Mouse (Mus musculus) spleen, embryonic (tissue): Measurements from ENCODE around the gene App.

ENCODE experiments used
- CTCF ChIA-PET: fragments of 350-600 bp; sonication (Branson Sonifier 250); formaldehyde crosslinking; loops from one replicate; lab custom pipeline; 2022; lab: Charles Lee

App gene

DNA sequence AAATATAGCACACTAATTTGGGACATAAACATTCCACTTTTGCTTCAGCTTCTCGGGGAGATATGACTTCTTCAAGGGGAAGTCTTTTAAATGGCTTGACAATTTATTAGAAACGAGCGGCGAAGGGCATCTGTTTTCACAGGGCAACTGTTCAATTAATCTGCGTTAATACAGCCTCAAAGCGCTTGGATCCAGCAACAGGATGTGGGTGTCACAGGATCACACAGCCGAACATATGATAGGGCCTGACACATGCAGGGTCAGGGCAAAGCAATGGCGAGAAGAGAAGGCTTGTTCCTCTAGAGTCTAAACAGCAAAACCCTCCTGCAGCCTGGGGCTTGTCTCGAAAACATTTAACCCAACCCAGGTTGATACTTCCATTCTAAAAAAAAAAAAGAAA lies 22.7 kb downstream of the App start:
- CTCF ChIA-PET: no interaction called here

DNA sequence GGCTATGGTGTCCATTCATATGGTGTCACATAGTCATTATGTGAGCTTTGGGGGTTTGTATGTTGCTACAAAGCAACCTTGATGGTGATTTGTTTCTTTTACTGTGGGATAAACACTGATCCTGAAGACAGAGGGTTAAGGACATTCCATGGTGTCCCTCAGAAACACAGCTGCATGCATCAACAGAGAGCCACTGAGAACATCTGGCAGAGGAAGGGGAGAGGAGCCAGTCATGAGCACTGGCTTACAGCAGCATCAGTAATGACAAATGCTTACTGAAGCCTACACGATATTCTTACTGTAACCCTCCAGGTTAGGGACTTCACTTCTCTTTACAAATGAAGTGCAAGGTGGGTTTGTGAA lies 24.1 kb downstream of the App start:
- CTCF ChIA-PET: no interaction called here

DNA sequence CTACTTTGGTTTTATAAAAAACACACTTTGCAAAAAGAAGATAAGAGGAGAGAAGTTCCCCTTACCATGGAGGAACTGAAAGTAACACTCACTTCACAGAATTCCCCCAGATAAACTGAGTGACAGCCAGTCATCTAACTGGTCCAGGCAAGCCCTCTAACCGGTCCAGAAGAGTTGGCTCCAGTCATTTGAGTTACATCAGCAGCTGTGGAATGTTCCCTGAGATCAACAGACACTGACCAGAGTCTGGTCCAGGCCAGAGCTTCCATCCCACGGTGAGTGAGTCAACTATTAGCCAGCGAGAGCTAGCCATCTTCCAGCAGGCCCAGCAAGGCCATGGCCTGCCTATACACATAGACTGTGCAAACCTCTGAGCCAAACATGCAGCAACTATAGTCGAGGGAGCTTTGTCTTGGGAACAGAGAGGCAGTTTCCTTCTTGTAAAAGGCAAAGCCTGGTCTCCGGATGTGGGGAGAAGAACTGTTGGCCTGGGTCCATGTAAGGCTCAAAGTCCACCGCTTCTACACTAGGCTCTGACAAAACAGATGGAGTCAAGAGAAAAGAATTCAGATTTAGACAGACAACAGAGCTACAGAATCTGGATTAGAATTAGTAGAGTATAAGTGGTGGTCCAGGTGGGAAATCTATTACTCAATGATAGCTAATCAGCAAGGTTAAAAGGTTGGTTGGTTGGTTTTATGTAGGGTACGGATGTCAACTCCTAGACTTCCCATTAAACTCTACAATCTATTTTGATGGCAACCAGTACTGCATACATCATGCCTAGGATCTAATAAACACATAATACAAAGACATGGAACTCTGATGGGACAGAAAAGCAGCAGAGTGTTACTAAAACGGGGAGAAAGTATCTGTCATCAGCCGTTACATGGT lies 24.7 kb downstream of the App start:
- CTCF ChIA-PET: interaction anchor here (1.0 kb wide), 1 partner anchor 15 kb away, joined by 5 read pairs; no protein-coding TSS in a partner anchor

DNA sequence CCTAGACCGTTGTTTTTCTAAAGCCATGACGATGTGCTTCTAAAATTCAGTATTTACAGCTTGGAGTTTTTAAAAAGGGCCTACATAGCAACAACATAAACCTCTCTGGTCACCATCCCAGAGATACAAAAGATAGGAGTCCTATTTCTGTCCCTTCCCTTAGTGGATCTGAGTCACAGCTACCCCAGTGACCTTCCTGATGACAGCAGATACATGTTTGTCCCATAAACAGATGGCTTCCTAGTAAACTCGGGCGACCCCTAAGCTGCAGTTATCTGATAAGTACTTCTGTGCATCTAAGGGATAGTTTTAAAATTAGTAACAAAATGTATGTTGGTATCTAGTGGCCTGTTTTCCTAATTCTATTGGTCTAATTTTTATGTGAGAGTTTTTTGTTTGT lies 26.1 kb downstream of the App start:
- CTCF ChIA-PET: interaction anchor here (0.7 to 0.8 kb wide), 2 partner anchors 26 to 75 kb away, joined by 5 to 9 read pairs; partner anchors contain the start of gene App

DNA sequence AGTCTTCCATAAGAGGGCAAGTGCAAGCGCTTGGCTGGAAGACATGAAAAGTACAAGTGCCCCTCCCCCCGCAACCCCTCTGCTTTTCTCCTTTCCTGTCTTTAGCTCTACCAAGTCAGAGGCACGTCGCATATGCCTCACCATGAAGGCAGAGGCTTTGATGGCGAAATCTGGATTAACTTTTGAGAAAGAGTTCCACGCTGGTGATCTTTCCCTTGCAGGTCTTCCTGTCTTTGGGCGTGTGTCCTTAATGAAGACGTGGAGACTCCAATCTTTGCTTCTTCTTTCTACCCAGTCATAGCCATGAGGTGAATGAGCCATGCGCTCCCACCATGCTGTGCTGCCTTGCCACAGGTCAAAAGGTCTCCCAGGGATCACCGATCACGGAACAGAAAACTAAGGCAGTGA lies 27.8 kb downstream of the App start:
- CTCF ChIA-PET: no interaction called here

DNA sequence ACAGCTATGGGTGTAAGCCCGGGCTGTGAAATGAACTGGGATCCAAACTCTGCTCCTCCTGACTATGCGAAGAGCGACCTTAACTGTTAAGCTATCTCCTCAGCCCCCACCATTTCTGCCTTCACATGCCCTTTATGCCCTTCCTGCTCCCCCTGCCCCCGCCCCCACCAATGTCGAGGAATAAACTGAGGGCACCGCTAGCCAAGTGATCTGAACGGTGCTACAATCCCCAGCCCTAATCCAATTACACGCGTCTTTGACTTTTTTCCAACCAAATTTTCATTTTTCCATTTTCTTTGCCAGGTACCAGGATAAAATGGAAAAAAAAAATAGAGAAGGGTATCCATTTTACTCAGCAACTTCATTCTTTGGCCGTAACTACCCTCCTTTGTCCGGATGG lies 28.2 kb downstream of the App start:
- CTCF ChIA-PET: no interaction called here

DNA sequence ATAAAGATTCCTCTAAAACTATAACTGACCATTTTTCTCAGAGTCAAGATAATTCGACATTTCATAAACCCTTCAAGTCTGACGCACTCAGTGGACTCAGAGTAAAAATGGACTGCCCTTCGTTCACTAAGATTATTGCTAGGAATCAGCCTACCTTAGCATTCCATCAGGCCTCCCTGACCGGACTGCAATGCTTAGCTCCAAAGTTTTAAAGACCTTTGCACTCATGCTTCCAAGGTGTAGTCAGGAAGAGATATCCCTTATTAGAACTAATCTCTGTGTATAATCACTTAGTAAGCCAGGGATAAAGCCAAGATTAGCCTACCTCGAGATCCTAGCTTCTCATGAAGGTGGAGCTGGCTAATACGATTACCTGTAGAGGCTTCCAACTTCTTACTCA lies 29.2 kb downstream of the App start:
- CTCF ChIA-PET: no interaction called here

DNA sequence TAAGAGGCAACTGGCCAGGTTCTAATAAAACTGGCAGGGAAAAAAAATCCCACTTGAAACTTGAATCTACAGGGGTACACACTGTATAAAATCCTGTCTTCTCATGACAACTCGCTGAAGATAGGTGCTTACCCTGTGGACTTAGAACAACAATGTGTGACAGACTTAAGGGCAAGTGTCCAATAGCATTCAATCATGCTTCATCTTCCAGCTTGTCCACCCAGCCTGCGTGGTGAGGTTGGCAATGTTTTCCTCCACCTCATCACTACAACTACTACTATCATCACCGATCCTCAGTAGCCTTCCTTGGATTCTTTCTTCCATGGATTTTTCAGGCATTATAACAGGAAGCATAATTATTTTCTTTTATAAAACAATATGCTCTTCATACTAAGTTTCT lies 29.7 kb downstream of the App start:
- CTCF ChIA-PET: no interaction called here

DNA sequence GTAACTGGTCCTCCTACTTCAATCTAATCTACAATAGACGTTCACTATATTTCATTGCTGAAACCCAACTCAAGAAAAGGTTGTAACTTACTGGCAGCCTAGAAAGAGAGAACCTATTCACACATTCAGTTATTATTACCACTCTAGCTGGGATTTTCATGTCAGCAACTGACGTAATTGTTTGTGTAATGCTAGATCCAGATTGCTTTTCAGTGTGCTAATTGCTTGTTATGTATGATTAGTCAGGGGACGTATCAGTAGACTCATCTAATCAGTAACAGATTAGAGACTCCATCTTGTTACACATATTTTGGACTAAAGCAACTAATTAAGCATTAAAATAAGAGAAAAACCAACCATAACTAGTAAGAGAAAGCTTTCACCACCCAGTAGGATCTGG lies 30.4 kb downstream of the App start:
- CTCF ChIA-PET: no interaction called here

DNA sequence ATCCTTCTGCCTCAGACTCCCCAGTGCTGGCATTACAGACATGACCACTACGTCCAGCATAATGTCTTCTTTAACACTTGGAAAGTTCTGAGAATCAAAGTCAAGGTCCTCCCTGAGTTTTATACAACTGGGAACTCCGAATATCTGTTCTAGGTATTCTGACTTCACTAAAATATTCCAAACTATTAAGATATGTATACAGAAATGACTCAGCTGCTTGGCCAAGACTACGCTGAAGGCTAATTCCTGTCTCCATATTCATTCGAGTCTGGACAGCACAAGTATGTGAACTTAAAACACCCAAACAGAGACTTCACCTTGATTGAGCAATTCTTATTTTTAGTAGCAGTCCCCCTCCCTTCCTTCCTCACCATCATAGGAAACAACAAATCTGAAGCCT lies 32.2 kb downstream of the App start:
- CTCF ChIA-PET: no interaction called here

DNA sequence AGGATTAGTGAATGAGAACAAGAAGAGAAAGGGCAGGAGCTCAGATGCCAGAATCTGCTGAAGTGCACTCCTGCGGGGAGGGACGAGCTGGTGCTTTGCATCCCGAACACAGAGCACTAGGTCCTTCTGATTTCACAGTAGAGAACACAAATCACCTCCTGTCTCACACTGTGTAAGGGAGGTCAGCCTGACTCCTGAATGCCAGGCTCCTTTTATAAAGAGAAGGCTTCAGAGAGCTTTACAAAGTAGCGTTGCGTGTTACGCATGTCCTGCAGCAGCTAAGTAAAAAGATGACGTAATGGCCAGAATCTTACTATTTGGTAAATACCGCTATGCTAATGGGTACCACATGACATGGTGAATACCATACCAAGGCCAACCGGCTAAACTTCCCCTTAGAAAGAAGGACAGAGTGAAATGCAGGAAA lies 34.4 kb downstream of the App start:
- CTCF ChIA-PET: no interaction called here

DNA sequence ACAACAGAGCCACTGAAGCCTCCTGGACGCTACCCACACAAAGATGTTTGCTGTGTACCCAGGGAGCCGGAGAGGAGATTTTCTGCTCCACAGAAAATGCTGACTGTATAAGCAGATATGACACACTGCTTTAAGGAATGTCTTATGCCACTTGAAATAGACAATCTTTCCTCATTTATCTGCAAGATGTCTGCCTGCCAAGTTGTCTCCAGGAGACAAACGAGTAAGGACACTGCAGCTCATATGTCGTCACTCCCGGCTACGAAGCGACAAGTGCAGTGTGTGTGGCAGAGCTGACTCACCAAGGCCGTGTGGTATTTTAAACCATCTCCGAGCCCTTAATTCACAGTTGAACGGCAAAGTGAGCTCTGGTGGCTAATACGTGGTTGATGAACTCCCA lies 36.2 kb downstream of the App start:
- CTCF ChIA-PET: no interaction called here

DNA sequence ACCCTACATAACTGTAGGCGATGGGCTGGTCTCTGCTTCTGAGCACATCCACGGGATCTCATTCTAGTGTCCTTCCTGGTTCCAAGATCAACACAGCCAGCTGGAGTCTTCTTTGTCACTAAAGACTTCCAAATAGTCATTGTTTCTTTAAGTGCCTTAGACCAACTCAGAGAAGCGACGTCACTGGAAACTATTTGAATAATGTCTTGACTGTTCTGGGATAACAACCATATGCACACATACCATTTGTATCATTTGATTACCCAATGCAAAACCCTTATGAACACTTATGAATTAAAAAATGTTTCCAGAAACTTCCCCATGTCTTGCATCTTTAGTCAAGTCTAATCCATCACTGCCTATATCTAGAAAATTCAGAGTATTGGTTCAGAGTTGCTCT lies 37.5 kb downstream of the App start:
- CTCF ChIA-PET: no interaction called here

DNA sequence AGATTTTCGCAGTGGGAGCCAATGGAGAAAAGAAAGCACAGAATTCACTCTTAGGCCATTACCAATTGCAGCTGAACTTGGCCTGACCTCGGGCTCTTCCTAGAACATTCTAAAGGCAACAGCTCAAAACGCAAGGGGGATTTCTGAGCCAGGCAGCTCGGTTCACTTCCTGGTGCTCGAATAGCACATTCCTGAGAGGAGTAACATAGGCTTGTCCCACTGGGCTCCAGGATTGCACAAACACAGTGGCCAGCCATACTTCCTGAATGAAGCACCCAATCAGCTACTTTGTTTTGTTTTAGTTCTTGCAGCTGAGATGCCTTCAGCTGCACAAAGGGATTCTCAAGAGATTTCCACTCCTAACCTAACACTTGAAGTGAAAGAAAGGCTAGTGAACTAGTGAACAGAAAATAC lies 40.1 kb downstream of the App start:
- CTCF ChIA-PET: interaction anchor here (0.7 kb wide), 1 partner anchor 140 kb away, joined by 20 read pairs; no protein-coding TSS in a partner anchor

DNA sequence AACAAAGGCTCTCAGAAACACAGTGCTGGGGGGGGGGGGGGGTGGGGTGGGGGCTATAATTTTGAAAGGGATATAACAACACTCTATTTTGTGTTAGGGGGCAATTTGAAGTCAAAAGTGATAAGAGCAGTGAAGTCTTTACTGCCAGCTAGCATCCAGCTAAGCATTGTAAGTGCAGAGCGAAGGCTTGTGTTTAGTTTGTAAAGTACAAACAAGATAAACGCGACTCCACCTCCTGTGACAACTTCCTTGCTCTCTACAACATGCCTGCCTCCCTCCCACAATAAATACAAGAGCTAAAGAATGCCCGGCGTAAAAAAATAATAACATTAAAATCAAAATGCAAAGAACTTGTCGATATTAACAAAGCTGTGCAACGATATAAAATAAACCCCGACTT lies 40.5 kb downstream of the App start:
- CTCF ChIA-PET: interaction anchor here (0.7 kb wide), 1 partner anchor 139 kb away, joined by 20 read pairs; no protein-coding TSS in a partner anchor

DNA sequence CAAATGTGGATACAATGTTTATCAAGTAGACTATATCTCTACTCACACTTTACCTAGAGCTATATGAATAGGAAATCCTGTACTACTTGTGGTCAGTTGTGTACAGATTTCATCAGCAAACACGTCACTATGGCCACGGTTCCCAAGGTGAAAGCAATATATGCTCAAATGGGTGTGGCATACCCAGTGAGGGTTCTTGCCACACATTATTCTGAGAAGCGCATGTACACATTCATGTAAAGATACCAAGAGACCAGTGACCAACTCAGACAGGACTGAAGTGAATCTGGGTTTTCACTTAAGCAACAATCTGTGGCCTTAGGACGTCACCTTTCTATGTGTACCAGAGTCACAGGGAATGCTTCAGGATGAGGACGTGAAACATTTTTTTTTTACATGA lies 41.4 kb downstream of the App start:
- CTCF ChIA-PET: no interaction called here

DNA sequence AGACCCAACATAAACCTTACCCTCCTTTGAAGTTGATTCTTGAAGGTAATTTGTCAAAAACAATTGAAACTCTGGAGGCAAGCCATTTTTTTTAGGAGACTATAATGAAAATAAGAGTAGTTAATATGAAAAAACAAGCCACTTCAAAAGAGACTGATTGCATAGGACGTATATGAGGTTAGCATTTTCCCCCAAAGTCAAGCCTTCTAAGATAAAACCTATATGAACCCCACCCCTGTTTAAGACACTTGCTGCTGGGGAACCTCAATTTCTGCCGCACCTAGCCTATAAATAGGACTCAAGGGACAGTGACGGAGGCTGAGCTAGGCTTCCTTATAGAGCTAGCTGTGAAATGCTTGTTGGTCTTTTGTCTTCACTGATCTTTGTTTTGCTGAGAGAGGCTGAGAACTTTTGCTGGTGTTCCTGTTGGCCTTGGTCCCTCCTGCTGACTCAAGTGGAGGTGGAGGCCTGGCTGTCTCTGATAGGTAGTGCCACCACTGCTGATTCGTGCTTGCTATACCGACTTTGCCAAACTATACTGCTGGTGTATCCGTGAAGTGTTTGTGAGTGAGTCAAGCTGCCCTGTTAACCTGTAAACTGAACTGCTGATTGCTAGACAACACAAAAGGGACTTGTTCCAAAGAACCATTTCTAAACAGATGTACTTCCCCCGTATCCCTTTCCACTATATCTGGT lies 42.6 kb downstream of the App start:
- CTCF ChIA-PET: no interaction called here

DNA sequence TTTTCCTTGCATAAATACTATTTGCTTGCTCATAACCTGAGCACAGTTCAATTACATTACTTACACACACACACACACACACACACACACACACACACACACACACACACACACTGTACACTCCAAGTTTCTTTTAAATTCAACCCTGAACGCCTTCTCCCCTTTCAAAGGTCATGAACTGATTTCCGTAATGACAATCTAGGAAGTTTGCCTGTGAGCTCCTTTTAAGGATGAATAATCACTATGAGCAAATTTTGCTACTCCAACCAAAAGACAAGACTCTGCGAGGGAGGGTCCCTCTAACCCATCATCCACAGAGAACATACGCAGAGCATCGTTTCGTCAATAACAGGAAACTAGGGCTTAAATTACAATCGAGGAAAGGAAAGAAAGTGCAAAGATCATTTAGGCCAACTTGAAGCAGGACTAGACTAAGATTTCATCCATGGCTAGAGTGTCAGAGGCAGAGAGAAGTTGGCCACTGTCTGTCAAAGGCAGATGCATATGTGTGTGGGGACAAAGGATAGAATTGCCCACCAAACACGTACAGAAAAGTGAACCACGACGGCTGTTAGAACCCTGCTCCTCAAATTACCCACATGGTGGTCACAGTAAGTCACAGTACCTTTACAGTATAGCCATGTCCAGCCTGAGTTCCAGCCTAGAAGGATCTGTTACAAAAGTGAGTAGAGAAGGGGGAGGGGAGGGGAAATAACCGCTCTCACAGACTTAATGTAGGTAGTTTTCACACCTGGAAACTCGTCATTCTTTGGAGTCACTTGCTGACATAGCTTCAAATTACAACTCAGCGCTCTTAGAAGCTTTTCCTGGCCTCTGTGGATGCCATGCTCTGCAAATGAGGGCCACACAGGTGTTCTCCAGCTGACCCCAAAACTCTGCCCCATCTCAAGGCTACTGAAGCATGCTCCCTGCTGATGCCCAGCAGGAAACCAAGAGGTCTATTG lies 44.6 kb downstream of the App start:
- CTCF ChIA-PET: no interaction called here

DNA sequence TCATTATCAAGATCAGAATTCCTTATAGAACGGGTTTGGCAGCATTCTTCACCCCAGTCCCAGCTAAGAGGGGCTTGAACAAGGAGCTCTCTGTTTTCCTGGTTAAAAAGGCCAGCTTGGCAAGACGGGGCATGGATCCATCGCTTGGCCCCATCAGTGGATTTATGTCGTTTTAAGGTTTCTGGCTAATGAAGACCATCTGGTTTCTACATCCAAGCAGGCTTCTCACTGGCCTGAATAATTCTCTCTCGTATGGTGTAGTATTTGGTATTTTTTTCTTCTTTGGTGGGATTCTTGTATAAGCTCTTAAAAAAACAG lies 45.3 kb downstream of the App start:
- CTCF ChIA-PET: no interaction called here

DNA sequence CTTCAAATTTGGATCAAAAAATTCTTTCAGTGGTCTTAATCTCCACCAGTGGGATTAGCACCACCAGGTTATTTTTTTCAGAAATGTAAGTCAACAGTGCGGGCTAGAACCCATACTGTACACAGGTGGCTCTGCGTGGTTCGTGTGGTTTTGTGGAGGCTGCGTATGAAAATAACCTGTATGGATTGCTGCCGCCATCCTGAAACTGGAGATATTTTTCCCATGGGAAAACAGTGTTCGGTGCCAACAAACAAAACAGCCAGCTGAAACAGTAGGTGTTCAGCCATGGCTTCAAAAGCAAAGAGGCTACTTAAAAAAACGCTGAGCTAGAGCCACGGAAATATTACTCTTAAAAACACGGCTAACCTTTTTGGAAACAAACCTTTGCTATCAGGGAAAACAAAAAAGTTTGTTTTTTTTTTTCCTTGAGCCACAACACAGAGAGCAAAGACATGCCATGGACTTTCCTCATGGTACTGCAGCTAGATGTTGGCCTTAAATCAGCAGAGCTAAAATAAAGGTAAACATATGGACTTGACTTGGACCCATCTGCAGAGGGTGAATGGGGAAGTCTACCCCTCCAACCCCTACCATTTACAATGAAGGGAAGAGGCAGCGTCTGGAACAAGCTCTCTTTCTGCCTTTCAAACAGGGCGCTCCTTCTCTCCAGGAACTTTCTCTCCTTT lies 45.8 kb downstream of the App start:
- CTCF ChIA-PET: no interaction called here

DNA sequence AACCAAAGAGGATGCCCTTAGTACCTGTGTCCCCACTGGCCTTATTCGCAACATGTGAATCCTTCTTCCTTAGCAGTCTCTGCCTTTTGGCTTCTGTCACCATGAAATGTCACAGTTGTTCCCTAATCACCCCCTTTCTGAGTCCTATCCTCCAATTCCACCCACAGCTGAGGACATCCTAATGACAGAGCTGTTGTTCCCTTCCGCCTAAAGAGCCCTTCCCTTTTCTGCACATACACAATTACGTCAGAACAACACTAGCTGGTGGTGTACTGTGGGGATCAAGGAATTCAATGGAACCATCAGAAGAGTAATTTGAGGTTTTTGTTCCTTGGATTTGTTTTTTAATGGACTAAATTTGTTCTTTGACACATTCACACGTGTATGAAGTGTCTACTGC lies 48.9 kb downstream of the App start:
- CTCF ChIA-PET: no interaction called here
